Mouse (Mus musculus) forebrain, embryonic 11.5 days (tissue): ENCODE measurements around the gene Nat8f5. TPM values are rescaled to one million over a fixed set of nuclear protein-coding genes. Genes with fewer than 3 reads are reported as not detected.
"Not testable (repeated sequence)": the region's sequence is repeated elsewhere in the genome, so short reads cannot be mapped to it uniquely, and the experiment has no call there.

ENCODE experiments used
- ATAC-seq: fragments of 200-750 bp; cut with Nextera tagmentation; replicated peaks from 2 replicates; pipeline ENCODE4 v1.8.0; 2017; ENCODE audit warnings: moderate TSS enrichment; ENCODE audit not compliant: low FRiP score
- DNase-seq: peaks from one replicate; pipeline ENCODE4 v3.0.0-alpha.2; 2017; ENCODE audit warnings: low spot score
- H3K27ac ChIP-seq: fragments of 300-500 bp; sonication (generic); 2 replicates; pipeline ENCODE4 v1.5.1; 2014; ENCODE audit warnings: low read depth, low read length
- H3K27me3 ChIP-seq: fragments of 300-500 bp; sonication (generic); 2 replicates; pipeline ENCODE4 v1.6.1; 2014; ENCODE audit warnings: mild to moderate bottlenecking, low read length, mixed read lengths; ENCODE audit not compliant: control insufficient read depth, insufficient read depth
- H3K36me3 ChIP-seq: fragments of 300-500 bp; sonication (generic); 2 replicates; pipeline ENCODE4 v1.6.1; 2014; ENCODE audit warnings: mild to moderate bottlenecking, low read length, moderate library complexity, mixed read lengths; ENCODE audit not compliant: control insufficient read depth, insufficient read depth
- H3K4me1 ChIP-seq: fragments of 300-500 bp; sonication (generic); replicated peaks from 2 replicates; pipeline ENCODE4 v1.6.1; 2014; ENCODE audit warnings: low read length, mixed read lengths; ENCODE audit not compliant: control insufficient read depth, insufficient read depth
- H3K4me2 ChIP-seq: fragments of 300-500 bp; sonication (generic); 2 replicates; pipeline ENCODE4 v1.6.1; 2014; ENCODE audit warnings: low read depth, mild to moderate bottlenecking, low read length, moderate library complexity, mixed read lengths; ENCODE audit not compliant: severe bottlenecking
- H3K4me3 ChIP-seq: fragments of 300-500 bp; sonication (generic); 2 replicates; pipeline ENCODE4 v1.5.1; 2014; ENCODE audit warnings: low read depth, low read length
- H3K9ac ChIP-seq: fragments of 300-500 bp; sonication (generic); 2 replicates; pipeline ENCODE4 v1.6.1; 2014; ENCODE audit warnings: low read length
- H3K9me3 ChIP-seq: fragments of 300-500 bp; sonication (generic); 2 replicates; pipeline ENCODE4 v1.6.1; 2016; ENCODE audit warnings: low read length, mixed read lengths; ENCODE audit not compliant: control insufficient read depth
- WGBS: fragments of 180-500 bp; shearing (Covaris S2); extraction: QIAGEN DNeasy Blood & Tissue Kit; methylation state at CpG from one replicate; pipeline ENCODE4 v1.1.7; 2014; 5-methylcytosine and 5-hydroxymethylcytosine counted together
- microRNA-seq: library from miRNA; unstranded; fragments of <30 nt; microRNA quantifications from one replicate; pipeline ENCODE4, GENCODE M21; 2016; ENCODE audit not compliant: insufficient number of aligned reads
- polyA plus RNA-seq: library from polyadenylated mRNA; unstranded; fragments of >200 nt; fragmentation: Nextera tagmentation; extraction: Ambion mirVana; gene quantifications from 2 replicates; pipeline ENCODE4 v1.2.1, GENCODE M21; 2014

Nat8f5 gene
- polyA plus RNA-seq, 1 experiment from 2014 or later, result not detected

DNA sequence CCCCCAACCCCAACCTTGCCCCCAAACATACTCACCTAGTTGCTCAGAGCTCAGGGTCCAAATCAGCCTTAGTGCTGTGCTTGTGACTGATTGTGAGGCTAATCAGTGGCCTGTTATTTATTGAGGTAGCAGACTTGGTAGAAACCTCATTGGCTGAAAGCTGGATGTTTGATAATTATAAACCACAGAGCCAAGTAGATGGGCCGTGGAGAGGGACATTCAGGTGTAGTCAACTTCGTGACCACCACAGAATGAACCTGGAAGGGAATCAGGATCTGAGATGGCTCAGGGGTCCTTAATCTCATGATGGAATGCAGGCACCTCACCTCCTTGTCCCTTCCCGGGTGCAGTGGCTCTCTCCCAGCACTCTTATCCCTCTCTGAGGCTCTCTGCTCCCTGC lies 11.0 kb downstream of the Nat8f5 start:
- DNase-seq, H3K36me3 ChIP-seq, H3K9ac ChIP-seq, H3K4me1 ChIP-seq, H3K27me3 ChIP-seq, H3K9me3 ChIP-seq, H3K27ac ChIP-seq, H3K4me2 ChIP-seq, H3K4me3 ChIP-seq, ATAC-seq: not testable (repeated sequence)
- 63% methylated on average over 2 of the region's 3 CpGs for WGBS

DNA sequence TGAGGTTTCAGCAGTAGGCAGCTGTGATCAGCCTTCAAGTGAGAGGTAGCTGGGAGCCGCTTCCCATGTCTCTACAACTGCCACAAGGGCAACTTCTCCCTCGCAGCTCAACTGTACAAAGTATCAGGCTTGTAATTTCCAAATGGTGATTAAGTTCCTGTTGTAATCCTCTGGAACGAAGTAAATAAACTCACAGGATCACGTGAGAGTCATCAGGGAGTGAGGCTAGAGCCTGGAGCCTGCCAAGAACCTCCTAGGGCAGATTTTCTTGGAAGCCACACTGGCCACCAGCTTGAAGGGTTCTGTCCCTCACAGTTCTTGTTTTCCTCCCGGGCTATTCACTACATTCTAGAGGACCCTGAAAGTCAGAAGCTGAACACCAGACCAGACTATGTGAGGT lies 17.6 kb downstream of the Nat8f5 start:
- not testable (repeated sequence) for H3K4me2 ChIP-seq, H3K36me3 ChIP-seq, H3K9me3 ChIP-seq, H3K27ac ChIP-seq, H3K4me1 ChIP-seq, H3K9ac ChIP-seq, DNase-seq, H3K4me3 ChIP-seq, ATAC-seq, H3K27me3 ChIP-seq
- WGBS, result 77% methylated on average over 5 of the region's 5 CpGs

Small RNAs within 50 kb of the gene (microRNA-seq; reads per million reads assigned to microRNA genes)
- gene Mir6375, result not detected

Other genes starting within 250 kb of the Nat8f5 start
- gene Alms1, start 233.4 kb downstream of the Nat8f5 start, polyA plus RNA-seq, result 11.8 and 13.5 TPM in 2 replicates
- not detected in 2 replicates for gene Nat8f7, start 107.8 kb downstream of the Nat8f5 start, polyA plus RNA-seq
- gene Nat8f3, start 55.2 kb downstream of the Nat8f5 start, polyA plus RNA-seq, result 0.33 and 0.57 TPM in 2 replicates
- gene Nat8f6, start within 50 bp of the Nat8f5 start, polyA plus RNA-seq, result not detected in 2 replicates
- gene Nat8, start 11.1 kb upstream of the Nat8f5 start, polyA plus RNA-seq, result not detected in 2 replicates
- gene Nat8f2, start 48.2 kb upstream of the Nat8f5 start, polyA plus RNA-seq, result not detected in 2 replicates
- 7.0 and 7.5 TPM in 2 replicates for gene Nat8f4, start 83.9 kb upstream of the Nat8f5 start, polyA plus RNA-seq
- gene Tprkb, start 90.9 kb upstream of the Nat8f5 start, polyA plus RNA-seq, result 31.2 and 32.1 TPM in 2 replicates
- gene Nat8f1, start 94.7 kb upstream of the Nat8f5 start, polyA plus RNA-seq, result 4.5 and 4.6 TPM in 2 replicates
- gene Dusp11, start 140.7 kb upstream of the Nat8f5 start, polyA plus RNA-seq, result 45.0 and 56.1 TPM in 2 replicates
- gene Figla, start 195.2 kb upstream of the Nat8f5 start, polyA plus RNA-seq, result not detected in 2 replicates
- 61.0 and 68.3 TPM in 2 replicates for gene Add2, start 207.7 kb upstream of the Nat8f5 start, polyA plus RNA-seq